Mouse (Mus musculus) cerebellum, adult 2 months (tissue): Measurements from ENCODE around the gene Gnl1.

ENCODE experiments used
- CTCF ChIP-seq: fragments of 200-500 bp; IDR thresholded peaks from 2 replicates; pipeline ENCODE4 v1.5.1; 2011; ENCODE audit warnings: low read depth, mild to moderate bottlenecking, control low read depth, low read length, moderate library complexity, borderline replicate concordance; ENCODE audit not compliant: insufficient read depth
- POLR2A ChIP-seq: fragments of 200-500 bp; IDR thresholded peaks from 2 replicates; pipeline ENCODE4 v1.6.1; 2011; ENCODE audit warnings: low read length, control low read depth, borderline replicate concordance; ENCODE audit not compliant: insufficient read depth

DNA sequence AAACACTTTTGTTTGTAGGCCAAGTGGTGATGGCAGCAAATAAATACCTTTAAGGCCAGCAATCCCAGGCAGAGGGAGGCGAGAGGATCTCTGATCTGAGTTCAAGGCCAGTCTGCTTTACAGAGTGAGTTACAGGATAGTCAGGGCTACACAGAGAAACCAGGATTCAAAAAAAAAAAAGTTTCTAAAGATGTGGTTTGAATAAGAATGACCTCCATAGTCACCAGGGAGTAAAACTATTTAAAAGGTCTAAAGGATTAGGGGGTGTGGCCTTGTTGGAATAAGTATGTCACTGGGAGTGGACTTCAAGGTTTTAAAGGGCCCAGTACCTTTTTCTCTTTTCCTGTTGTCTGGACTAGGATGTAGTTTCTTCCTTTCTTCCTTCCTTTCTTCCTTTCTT is 39.7 kb upstream of the Gnl1 start:
- no peak for TF ChIP-seq CTCF
- no peak for TF ChIP-seq POLR2A
